Mouse (Mus musculus) midbrain, embryonic 15.5 days (tissue): Measurements from ENCODE around the gene Ncapd3. TPM values are rescaled to one million over a fixed set of nuclear protein-coding genes. Genes with fewer than 3 reads are reported as not detected.

ENCODE experiments used
- ATAC-seq: fragments of 200-750 bp; cut with Nextera tagmentation; replicated peaks from 2 replicates; pipeline ENCODE4 v1.8.0; 2017; ENCODE audit warnings: moderate TSS enrichment
- H3K27ac ChIP-seq: fragments of 300-500 bp; sonication (generic); 2 replicates; pipeline ENCODE4 v1.5.1; 2015; ENCODE audit warnings: mild to moderate bottlenecking, inconsistent platforms
- H3K27me3 ChIP-seq: fragments of 300-500 bp; sonication (generic); replicated peaks from 2 replicates; pipeline ENCODE4 v1.6.1; 2015; ENCODE audit warnings: inconsistent platforms
- H3K36me3 ChIP-seq: fragments of 300-500 bp; sonication (generic); replicated peaks from 2 replicates; pipeline ENCODE4 v1.6.1; 2015; ENCODE audit warnings: inconsistent platforms
- H3K4me1 ChIP-seq: fragments of 300-500 bp; sonication (generic); 2 replicates; pipeline ENCODE4 v1.6.1; 2015; ENCODE audit warnings: inconsistent platforms
- H3K4me2 ChIP-seq: fragments of 300-500 bp; sonication (generic); 2 replicates; pipeline ENCODE4 v1.6.1; 2015; ENCODE audit warnings: inconsistent platforms, mild to moderate bottlenecking, moderate library complexity
- H3K4me3 ChIP-seq: fragments of 300-500 bp; sonication (generic); 2 replicates; pipeline ENCODE4 v1.5.1; 2015; ENCODE audit warnings: mild to moderate bottlenecking, inconsistent platforms
- H3K9ac ChIP-seq: fragments of 300-500 bp; sonication (generic); 2 replicates; pipeline ENCODE4 v1.6.1; 2015; ENCODE audit warnings: mild to moderate bottlenecking, inconsistent platforms
- H3K9me3 ChIP-seq: fragments of 300-500 bp; sonication (generic); 2 replicates; pipeline ENCODE4 v1.6.1; 2016; ENCODE audit warnings: inconsistent platforms
- WGBS: fragments of 180-500 bp; shearing (Covaris S2); methylation state at CpG from one replicate; pipeline ENCODE4 v1.1.7; 2015; ENCODE audit warnings: mixed read lengths; 5-methylcytosine and 5-hydroxymethylcytosine counted together
- polyA plus RNA-seq: library from polyadenylated mRNA; unstranded; fragments of >200 nt; fragmentation: Nextera tagmentation; extraction: Ambion mirVana; gene quantifications from 2 replicates; pipeline ENCODE4 v1.2.1, GENCODE M21; 2015

The Ncapd3 gene
- polyA plus RNA-seq, 1 experiment from 2014 or later: 15.1 TPM

DNA sequence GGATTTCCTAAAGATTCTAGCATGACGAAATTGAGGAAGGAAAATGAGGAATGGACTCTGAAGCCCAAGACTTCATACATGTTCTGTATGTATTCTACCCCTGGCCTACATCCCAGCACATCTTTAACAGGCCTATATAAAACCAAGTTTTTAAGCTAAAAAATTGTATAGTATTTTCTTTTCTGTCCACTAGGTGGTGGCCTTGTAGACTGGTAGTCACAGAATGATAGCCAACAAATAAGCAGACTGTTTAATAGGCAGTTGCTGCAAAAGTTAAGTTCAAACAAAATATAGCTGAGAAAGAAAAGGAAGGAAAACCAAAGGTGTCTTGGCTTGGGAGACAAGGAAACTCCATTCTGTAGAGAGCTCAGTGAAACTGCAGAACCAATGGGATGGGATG is 44.7 kb downstream of the Ncapd3 start:
- Histone ChIP-seq H3K27ac (no peak overlapping the region), H3K36me3 (peaks cover 32% of the 10 kb centered on the region), H3K4me3 (no peak overlapping the region), H3K9me3 (no peaks in the 10 kb centered on the region), H3K27me3 (no peaks in the 10 kb centered on the region), H3K9ac (no peak overlapping the region), H3K4me2 (no peak overlapping the region), H3K4me1 (no peaks in the 10 kb centered on the region)
- no peak for ATAC-seq
- WGBS: 84% methylated on average over 1 of the region's 1 CpGs

DNA sequence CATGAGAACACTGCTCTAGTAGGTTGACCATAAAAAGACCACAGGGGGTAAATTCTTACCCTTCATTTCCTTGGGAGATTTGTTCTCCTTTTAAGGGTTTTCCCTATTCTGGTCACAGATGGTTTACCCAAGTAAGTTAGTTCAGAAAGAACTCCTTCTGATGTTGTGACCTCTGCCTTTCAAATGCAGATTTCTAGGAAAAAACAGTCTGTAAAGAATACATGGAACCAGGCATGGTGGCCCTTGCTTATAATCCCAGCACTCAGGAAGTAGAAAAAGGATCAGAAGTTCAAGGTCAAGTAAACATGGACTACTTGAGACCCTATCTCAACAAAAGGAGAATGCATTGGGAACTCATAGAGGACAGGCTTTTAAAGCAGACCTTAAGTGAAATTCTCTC is 45.8 kb downstream of the Ncapd3 start:
- no peak overlapping the region for H3K9ac ChIP-seq
- no peak overlapping the region for H3K4me2 ChIP-seq
- no peaks in the 10 kb centered on the region for H3K27me3 ChIP-seq
- H3K4me3 ChIP-seq: no peak overlapping the region
- no peak for ATAC-seq
- no peaks in the 10 kb centered on the region for H3K4me1 ChIP-seq
- H3K36me3 ChIP-seq: peaks cover 21% of the 10 kb centered on the region
- no peak overlapping the region for H3K27ac ChIP-seq
- H3K9me3 ChIP-seq: no peaks in the 10 kb centered on the region

DNA sequence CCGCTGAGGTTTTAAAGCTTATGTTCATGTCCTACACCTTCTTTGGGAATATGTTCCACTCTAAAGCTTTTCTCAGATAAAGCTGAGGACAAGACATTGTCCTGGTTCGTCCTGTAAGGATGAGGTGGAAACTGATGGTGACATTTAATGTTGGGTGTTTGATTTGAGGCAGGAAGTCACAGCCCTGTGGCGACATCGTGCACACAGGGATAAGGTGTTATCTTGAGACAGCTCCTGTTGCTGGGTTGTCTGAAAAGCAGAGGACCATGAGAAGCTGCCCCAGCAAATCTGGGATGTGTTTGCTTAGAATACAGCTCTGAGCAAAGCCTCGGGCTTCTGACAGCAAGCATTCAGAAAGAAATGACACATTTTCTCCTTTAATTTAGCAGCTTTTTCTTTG is 56.3 kb downstream of the Ncapd3 start:
- Histone ChIP-seq H3K27me3 (no peaks in the 10 kb centered on the region), H3K4me2 (no peak overlapping the region), H3K4me3 (no peak overlapping the region), H3K4me1 (no peaks in the 10 kb centered on the region), H3K9me3 (no peaks in the 10 kb centered on the region), H3K9ac (no peak overlapping the region), H3K36me3 (peaks cover 36% of the 10 kb centered on the region), H3K27ac (no peak overlapping the region)
- no peak for ATAC-seq
- 93% methylated on average over 5 of the region's 5 CpGs for WGBS

DNA sequence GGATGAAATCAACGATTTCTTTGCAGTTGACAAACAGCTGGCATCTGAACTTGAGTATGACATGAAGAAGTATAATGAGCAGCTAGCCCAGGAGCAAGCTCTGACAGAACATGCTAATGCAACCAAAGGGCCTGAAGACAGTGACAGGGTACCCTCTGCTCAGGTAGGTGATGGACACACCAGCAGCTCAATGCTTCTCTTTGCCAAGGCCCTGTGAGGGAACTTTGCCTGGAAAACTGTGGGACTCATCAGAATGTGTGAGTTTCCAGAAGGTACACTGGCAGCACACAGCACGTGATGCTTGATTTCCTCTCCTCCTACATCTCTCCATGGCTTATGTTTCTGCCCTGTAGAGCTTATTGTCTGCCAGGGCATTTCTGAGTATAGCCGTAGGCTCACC is 57.4 kb downstream of the Ncapd3 start:
- no peaks in the 10 kb centered on the region for H3K4me1 ChIP-seq
- no peaks in the 10 kb centered on the region for H3K27me3 ChIP-seq
- H3K4me3 ChIP-seq: no peak overlapping the region
- no peak overlapping the region for H3K4me2 ChIP-seq
- no peak overlapping the region for H3K9ac ChIP-seq
- H3K27ac ChIP-seq: no peak overlapping the region
- 90% methylated on average over 3 of the region's 3 CpGs for WGBS
- ATAC-seq: no peak
- H3K9me3 ChIP-seq: no peaks in the 10 kb centered on the region
- peaks cover 40% of the 10 kb centered on the region for H3K36me3 ChIP-seq

DNA sequence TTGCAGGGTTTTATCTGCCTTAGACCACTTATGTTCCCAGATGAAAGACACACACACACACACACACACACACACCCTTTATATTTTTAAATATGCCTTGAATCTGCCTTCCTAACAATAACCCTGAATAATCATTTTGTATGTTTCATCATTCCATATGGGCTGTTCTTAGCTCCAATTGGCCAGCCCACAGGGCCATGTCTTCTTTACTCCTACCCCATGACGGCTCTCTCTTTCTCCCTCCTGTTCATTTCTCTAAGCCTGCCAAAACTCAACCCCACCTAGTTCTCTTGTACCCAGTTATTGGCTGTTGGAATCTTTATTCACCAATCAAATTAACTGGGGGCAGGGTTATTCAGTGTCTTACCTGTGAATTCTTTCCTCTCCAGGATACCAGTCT is 60.2 kb downstream of the Ncapd3 start:
- H3K4me1 ChIP-seq: no peaks in the 10 kb centered on the region
- no peak overlapping the region for H3K27ac ChIP-seq
- H3K36me3 ChIP-seq: peaks cover 34% of the 10 kb centered on the region
- no peaks in the 10 kb centered on the region for H3K27me3 ChIP-seq
- no peaks in the 10 kb centered on the region for H3K9me3 ChIP-seq
- H3K4me3 ChIP-seq: no peak overlapping the region
- no peak overlapping the region for H3K4me2 ChIP-seq
- WGBS: 74% methylated on average over 1 of the region's 1 CpGs
- no peak for ATAC-seq
- H3K9ac ChIP-seq: no peak overlapping the region

DNA sequence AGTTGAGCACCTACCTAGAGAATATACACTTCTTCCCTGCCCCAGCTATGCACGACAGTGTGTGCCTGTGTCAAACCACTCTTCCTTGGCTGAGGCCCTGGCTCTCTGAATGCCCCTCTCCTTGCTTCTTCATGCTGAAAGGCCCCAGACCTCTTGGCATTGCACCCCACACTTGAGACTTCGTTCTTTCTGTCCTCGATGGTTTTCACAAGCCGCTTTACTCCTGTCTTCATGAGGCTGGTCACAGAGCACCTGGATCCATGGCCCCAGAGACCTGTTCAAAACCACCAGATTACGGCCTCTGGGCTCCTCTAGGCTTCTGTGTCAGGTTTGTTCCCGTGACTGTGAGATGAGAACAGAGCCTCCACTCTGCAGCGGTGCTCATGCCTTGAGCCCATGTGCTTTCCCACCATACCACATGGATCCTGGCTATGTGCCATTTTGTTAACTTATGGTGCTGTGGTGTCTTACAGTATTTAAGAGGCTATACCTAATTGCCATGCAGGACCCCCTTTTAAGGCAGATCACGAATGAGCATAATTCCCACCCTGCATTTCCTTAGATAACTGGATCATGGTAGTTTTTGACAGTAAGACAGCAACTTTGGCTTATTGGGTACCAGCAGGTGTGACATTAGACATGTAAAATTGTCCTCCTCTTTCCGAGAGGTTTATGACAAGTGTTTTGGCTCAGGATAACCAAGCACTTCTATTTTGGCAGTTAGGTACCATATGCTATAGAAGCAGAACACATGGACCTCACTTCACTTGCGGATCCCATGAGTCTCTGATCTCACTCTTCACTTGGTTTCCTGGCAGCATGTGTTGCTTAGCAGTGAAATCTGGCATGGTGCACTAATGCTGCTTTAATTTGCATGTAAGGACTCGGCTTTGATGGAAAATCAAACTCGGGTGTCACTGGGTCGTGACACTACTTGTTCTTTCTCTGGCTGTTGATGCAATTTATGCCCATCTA is 61.1 kb downstream of the Ncapd3 start:
- 87% methylated on average over 13 of the region's 13 CpGs for WGBS
- ATAC-seq: no peak
- Histone ChIP-seq H3K4me2 (no peak overlapping the region), H3K4me1 (no peaks in the 10 kb centered on the region), H3K27ac (no peak overlapping the region), H3K27me3 (no peaks in the 10 kb centered on the region), H3K9me3 (no peaks in the 10 kb centered on the region), H3K36me3 (peaks cover 30% of the 10 kb centered on the region), H3K9ac (no peak overlapping the region), H3K4me3 (no peak overlapping the region)

DNA sequence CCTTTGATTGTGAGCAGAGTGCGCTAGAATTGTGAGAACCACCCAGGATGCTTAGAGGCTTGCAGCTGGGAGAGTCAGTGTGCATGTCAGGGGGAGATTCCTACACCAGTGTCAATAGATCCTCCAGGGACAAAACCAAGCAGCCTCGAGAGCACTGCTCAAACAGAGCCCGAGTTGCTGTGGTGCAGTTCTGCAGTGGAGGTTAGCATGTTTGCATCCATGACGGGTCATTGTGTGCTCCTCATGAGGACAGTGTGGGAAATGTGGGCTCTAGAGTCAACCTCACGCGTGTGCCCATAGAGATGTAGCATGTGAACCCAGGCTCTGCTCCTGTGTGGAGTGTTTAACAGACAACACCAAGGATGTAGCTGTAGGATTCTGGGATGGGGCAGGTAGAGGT is 62.9 kb downstream of the Ncapd3 start:
- 88% methylated on average over 6 of the region's 6 CpGs for WGBS
- Histone ChIP-seq H3K9me3 (no peaks in the 10 kb centered on the region), H3K27me3 (no peaks in the 10 kb centered on the region), H3K27ac (no peak overlapping the region), H3K4me3 (no peak overlapping the region), H3K4me1 (no peaks in the 10 kb centered on the region), H3K9ac (no peak overlapping the region), H3K36me3 (peaks cover 31% of the 10 kb centered on the region), H3K4me2 (no peak overlapping the region)
- ATAC-seq: no peak

DNA sequence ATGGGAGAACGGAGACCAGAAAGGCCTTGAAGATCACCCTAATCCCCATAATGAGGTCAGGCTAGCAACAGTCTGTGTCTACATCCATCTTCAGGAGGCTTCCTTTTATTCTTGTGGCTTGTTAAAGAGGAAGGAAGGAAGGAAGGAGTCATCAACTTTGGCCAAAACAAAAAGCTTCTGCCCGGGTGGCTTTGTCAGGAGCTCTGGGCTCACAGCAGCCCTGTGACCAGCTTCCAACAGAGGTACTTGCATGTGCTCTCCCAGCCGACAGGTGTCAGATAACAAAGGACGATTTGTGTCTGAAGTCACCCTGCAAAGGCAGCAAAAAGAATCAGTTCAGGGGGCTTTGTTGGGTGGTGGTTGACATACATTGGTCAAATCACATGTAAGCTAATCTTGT is 68.1 kb downstream of the Ncapd3 start:
- Histone ChIP-seq H3K27me3 (no peaks in the 10 kb centered on the region), H3K4me1 (no peaks in the 10 kb centered on the region), H3K27ac (peak overlapping the region; percentile 38; the same call in 1 of the 2 replicates), H3K4me2 (no peak overlapping the region), H3K4me3 (no peak overlapping the region), H3K9me3 (no peaks in the 10 kb centered on the region), H3K36me3 (peaks cover 30% of the 10 kb centered on the region), H3K9ac (no peak overlapping the region)
- 34% methylated on average over 4 of the region's 4 CpGs for WGBS
- no peak for ATAC-seq

DNA sequence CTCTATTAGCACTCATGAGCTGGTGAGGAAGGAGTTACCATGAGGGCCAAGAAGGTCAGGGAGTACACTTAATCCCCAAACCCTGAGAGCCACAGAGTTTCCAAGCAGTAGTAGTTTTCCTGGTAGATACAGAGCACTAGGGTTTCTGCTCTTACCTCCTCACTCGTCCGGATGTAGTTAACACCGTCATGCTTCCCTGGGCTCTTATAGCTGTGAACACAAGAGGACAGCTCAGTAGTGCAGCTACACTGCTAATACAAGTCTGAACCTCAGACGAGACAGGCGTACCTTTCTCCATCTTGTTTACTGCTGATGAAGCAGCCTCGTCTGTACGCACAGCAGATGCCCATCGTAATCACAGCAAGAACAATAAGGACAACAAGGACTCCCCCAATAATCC is 68.6 kb downstream of the Ncapd3 start:
- no peak overlapping the region for H3K9ac ChIP-seq
- no peaks in the 10 kb centered on the region for H3K27me3 ChIP-seq
- no peak overlapping the region for H3K4me2 ChIP-seq
- H3K36me3 ChIP-seq: peaks cover 30% of the 10 kb centered on the region
- no peak overlapping the region for H3K4me3 ChIP-seq
- no peaks in the 10 kb centered on the region for H3K9me3 ChIP-seq
- H3K4me1 ChIP-seq: no peaks in the 10 kb centered on the region
- ATAC-seq: no peak
- H3K27ac ChIP-seq: no peak overlapping the region
- WGBS: 78% methylated on average over 8 of the region's 8 CpGs

DNA sequence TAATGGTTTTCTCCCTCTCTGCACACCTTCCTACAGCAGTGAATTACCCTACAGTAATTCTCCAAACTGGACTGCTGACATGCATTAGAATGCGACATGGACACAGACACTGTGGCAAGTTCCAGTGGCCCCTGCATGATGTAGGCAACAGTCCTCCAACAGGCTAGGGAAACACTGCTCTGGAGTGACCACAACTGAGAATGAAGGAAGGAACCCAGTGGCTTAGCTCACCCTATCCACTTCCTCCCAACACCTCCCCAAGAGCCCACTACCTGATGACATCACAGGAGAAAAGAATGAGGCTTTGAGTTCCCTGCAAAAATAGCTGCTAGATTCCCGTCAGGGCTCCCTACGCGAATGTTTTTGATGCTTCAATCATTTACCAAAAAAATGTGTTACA is 69.5 kb downstream of the Ncapd3 start:
- no peak overlapping the region for H3K9ac ChIP-seq
- H3K4me2 ChIP-seq: no peak overlapping the region
- 86% methylated on average over 4 of the region's 4 CpGs for WGBS
- H3K9me3 ChIP-seq: no peaks in the 10 kb centered on the region
- no peaks in the 10 kb centered on the region for H3K27me3 ChIP-seq
- peaks cover 29% of the 10 kb centered on the region for H3K36me3 ChIP-seq
- no peak for ATAC-seq
- no peak overlapping the region for H3K27ac ChIP-seq
- no peaks in the 10 kb centered on the region for H3K4me1 ChIP-seq
- H3K4me3 ChIP-seq: no peak overlapping the region

DNA sequence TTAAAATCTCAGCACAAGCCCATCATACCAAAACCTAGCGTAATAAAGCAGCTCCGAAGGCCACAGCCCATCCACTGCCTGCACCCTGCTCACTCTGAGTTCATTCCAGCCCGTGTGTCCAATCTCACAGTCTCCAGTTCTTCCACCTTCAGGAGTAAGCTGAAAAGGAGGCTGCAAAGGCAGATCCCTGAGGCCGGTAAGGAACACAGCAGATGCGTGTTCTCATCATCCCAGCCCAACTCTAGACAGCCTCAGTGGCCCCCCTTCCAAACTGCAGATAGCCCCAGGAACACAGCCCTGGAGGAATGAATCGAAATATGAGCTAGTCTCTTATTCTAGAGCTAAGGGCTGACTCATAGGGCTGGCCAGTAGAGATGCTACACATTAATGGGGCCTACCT is 71.5 kb downstream of the Ncapd3 start:
- H3K4me2 ChIP-seq: no peak overlapping the region
- no peak overlapping the region for H3K4me3 ChIP-seq
- H3K36me3 ChIP-seq: peaks cover 31% of the 10 kb centered on the region
- no peak overlapping the region for H3K27ac ChIP-seq
- no peak overlapping the region for H3K9ac ChIP-seq
- no peaks in the 10 kb centered on the region for H3K4me1 ChIP-seq
- 96% methylated on average over 6 of the region's 6 CpGs for WGBS
- no peaks in the 10 kb centered on the region for H3K27me3 ChIP-seq
- no peak for ATAC-seq
- H3K9me3 ChIP-seq: no peaks in the 10 kb centered on the region

DNA sequence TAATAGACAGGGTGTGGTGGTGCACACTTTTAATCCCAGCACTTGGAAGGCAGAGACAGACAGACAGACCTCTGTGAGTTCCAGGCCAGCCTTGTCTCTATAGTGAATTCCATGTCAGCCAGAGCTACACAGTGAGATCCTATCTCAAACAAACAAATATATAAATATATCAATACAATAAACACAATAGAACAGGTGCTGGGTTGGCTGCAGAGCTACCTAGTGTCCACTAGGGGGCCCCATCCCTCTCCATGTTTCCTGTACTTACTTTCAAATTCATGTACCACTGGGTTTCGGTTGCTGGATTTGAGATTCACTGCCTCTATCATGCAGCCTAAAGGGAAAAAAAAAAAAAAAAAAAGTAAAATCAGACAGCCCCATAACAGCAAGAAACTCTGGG is 76.1 kb downstream of the Ncapd3 start:
- H3K4me2 ChIP-seq: no peak overlapping the region
- H3K4me3 ChIP-seq: no peak overlapping the region
- H3K4me1 ChIP-seq: 0 out of 2 replicates have a peak, but pooled peaks cover 9% of the 10 kb centered on the region
- H3K27ac ChIP-seq: no peak overlapping the region
- H3K9ac ChIP-seq: no peak overlapping the region
- peak; percentile 57 for ATAC-seq
- no peaks in the 10 kb centered on the region for H3K27me3 ChIP-seq
- WGBS: 23% methylated on average over 1 of the region's 1 CpGs
- no peaks in the 10 kb centered on the region for H3K9me3 ChIP-seq
- H3K36me3 ChIP-seq: peaks cover 15% of the 10 kb centered on the region

DNA sequence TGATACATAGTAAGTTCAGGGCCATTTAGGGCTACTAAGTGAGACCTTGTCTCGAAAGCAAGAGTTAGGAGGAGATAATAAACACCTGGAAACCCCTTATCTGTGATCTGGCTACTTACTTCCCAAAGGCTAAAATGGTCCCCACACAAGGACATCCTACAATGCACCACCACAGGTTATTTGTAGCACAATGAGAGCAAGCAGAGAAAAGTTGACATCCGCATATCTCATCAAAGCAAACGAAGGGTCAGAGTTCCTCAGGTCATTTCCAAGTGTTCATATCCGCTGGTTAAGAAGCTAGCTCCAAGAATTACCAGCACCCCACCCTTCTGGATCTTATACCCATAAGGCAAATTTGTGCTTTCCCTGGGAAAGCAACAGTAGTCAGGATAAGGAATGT is 78.5 kb downstream of the Ncapd3 start:
- no peak overlapping the region for H3K9ac ChIP-seq
- peaks cover 6% of the 10 kb centered on the region for H3K36me3 ChIP-seq
- H3K27ac ChIP-seq: no peak overlapping the region
- H3K4me3 ChIP-seq: no peak overlapping the region
- H3K4me1 ChIP-seq: 0 out of 2 replicates have a peak, but pooled peaks cover 9% of the 10 kb centered on the region
- no peaks in the 10 kb centered on the region for H3K27me3 ChIP-seq
- WGBS: 84% methylated on average over 4 of the region's 4 CpGs
- no peak for ATAC-seq
- no peak overlapping the region for H3K4me2 ChIP-seq
- no peaks in the 10 kb centered on the region for H3K9me3 ChIP-seq
